Mouse (Mus musculus) E14TG2a.4 (cell line): ENCODE data around the gene Brwd1.

ENCODE experiments used
- CTCF ChIP-seq: conservative IDR thresholded peaks from 2 replicates; pipeline ENCODE4 v1.5.1; 2014; ENCODE audit warnings: low read length
- POU5F1 ChIP-seq: IDR thresholded peaks from 2 replicates; pipeline ENCODE4 v1.6.1; 2014; ENCODE audit warnings: low read length, borderline replicate concordance

- TF ChIP-seq CTCF: no peak
- no peak for TF ChIP-seq POU5F1
These were observed 130.9 kb downstream of the Brwd1 start for GRCm38 (mm10) chr16:95951471-95951870.
